Mouse (Mus musculus) bone marrow macrophage, adult 2 months (primary cell): ENCODE measurements at regions not wholly inside any gene's neighbourhood (a gene's known extent, or its start where the extent isn't known, plus 50 kb on each side); places are given as distances from the start of the nearest gene placed in this dataset.

ENCODE experiments used
- CTCF ChIP-seq: IDR thresholded peaks from 2 replicates; pipeline ENCODE4 v1.5.1; 2012; ENCODE audit warnings: low read depth, mild to moderate bottlenecking, low read length, moderate library complexity
- POLR2A ChIP-seq: IDR thresholded peaks from 2 replicates; pipeline ENCODE4 v1.6.1; 2012; ENCODE audit warnings: mild to moderate bottlenecking, low read depth, low read length, borderline replicate concordance

- TF ChIP-seq POLR2A (no peak), CTCF (no peak)
Observed at GRCm38 (mm10) chr12:29136850-29137268, 385.3 kb downstream of the Eipr1 start.
